Mouse (Mus musculus) spleen, adult 2 months (tissue): ENCODE results near the gene Pam.

Experiments
- CTCF ChIP-seq: fragments of 200-500 bp; IDR thresholded peaks from 2 replicates; pipeline ENCODE4 v1.5.1; 2011; ENCODE audit warnings: mild to moderate bottlenecking, inconsistent platforms; ENCODE audit not compliant: insufficient read depth, insufficient read length, insufficient replicate concordance; ENCODE audit errors: extremely low read depth
- POLR2A ChIP-seq: fragments of 200-500 bp; IDR thresholded peaks from 2 replicates; pipeline ENCODE4 v1.6.1; 2011; ENCODE audit warnings: low read depth, low read length, inconsistent platforms

DNA sequence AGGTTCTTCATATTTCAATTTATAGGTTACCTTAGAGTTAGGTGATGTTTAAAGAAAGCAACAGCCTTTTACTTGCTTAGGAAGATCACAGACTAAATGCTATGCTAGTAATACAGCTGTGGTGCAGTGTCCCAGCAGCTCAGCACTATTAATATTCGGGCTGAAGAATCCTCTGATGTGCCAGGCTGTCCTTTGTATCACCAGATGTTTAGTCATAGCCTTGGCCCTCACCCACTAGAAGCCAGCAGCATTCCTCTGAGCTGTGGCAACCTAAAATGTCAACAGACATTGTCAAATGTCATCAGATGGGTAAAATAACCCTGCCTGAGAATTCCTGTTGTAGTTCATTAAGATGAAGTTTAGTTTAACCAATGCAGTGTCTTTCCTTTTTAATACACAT is 112.3 kb downstream of the Pam start:
- TF ChIP-seq POLR2A = no peak
- no peak for TF ChIP-seq CTCF
